Mouse (Mus musculus): Measurements from ENCODE around the gene Sh2d6.

- TF ChIP-seq POLR2A (IDR thresholded peaks at IDR 0.05; ENCODE audit: low read depth, low read length) (no peak), CTCF (conservative IDR thresholded peaks at IDR 0.05; ENCODE audit: insufficient read depth, insufficient read length, low read depth, low read length) (no peak)
These were observed 2.7 kb downstream of the Sh2d6 start for GRCm38 (mm10) chr6:72518842-72519241.

Data from kidney, adult 2 months (tissue).